9 mouse cellular contexts compared by ENCODE assay signal in genomic region chr5:49975971-49976370, GRCm38 (mm10).
A peak's percentile ranks its signal among the peaks of the same experiment; 100 is the strongest.
DNase-seq lines count a peak whose midpoint lies in the region; ATAC-seq and TF ChIP-seq lines count a peak whose summit lies in the region.
"Had no signal": no experiment of that assay in that cellular context is flagged by ENCODE, and none has a peak within 500 bp of the region (broad histone marks: within the 10 kb centered on the region; RNA-seq: fewer than 3 reads in every experiment).

No protein-coding gene starts in this region.

- WGBS in heart, postnatal 0 days = 33% methylated on average over 2 of the region's 2 CpGs
- 53% methylated on average over 2 of the region's 2 CpGs for WGBS in heart, embryonic 10.5 days
- 60% methylated on average over 2 of the region's 2 CpGs for WGBS in embryonic facial prominence, embryonic 11.5 days
- WGBS in hindbrain, embryonic 11.5 days = 68% methylated on average over 2 of the region's 2 CpGs
- WGBS in small intestine, adult 2 months = 41% methylated on average over 2 of the region's 2 CpGs

- no peaks in the 10 kb centered on the region for H3K27me3 ChIP-seq in heart, postnatal 0 days (ENCODE audit: control insufficient read depth, insufficient read depth, low read length)
- no peaks in the 10 kb centered on the region for H3K27me3 ChIP-seq in heart, embryonic 10.5 days (ENCODE audit: insufficient read depth, poor library complexity, severe bottlenecking)
- no peaks in the 10 kb centered on the region for H3K27me3 ChIP-seq in embryonic facial prominence, embryonic 11.5 days (ENCODE audit: control insufficient read depth, insufficient read depth, low read length)
- no peaks in the 10 kb centered on the region for H3K27me3 ChIP-seq in hindbrain, embryonic 11.5 days (ENCODE audit: control insufficient read depth, insufficient read depth, low read length)
- H3K27me3 ChIP-seq in small intestine, adult 2 months (ENCODE audit: control insufficient read depth, insufficient read depth, low read length) = no peaks in the 10 kb centered on the region
- H3K27me3 ChIP-seq: liver, embryonic 15.5 days had no signal

- no peak overlapping the region for H3K9ac ChIP-seq in heart, postnatal 0 days (replicated peaks; ENCODE audit: low read depth, low read length)
- H3K9ac ChIP-seq in embryonic facial prominence, embryonic 11.5 days (replicated peaks; ENCODE audit: low read length) = no peak overlapping the region
- no peak overlapping the region for H3K9ac ChIP-seq in hindbrain, embryonic 11.5 days (ENCODE audit: low read depth, low read length)
- H3K9ac ChIP-seq: liver, embryonic 15.5 days had no signal

- TF ChIP-seq POLR2A in small intestine, adult 2 months (IDR thresholded peaks at IDR 0.05; ENCODE audit: low read depth, low read length) = no peak

- no peak for TF ChIP-seq EP300 in heart, postnatal 0 days (IDR thresholded peaks at IDR 0.05; ENCODE audit: low read depth)

- no peak overlapping the region for H3K4me2 ChIP-seq in heart, postnatal 0 days (ENCODE audit: low read depth, low read length)
- H3K4me2 ChIP-seq in embryonic facial prominence, embryonic 11.5 days (ENCODE audit: low read depth, low read length) = no peak overlapping the region
- no peak overlapping the region for H3K4me2 ChIP-seq in hindbrain, embryonic 11.5 days (replicated peaks; ENCODE audit: low read depth, low read length)
- H3K4me2 ChIP-seq: liver, embryonic 15.5 days had no signal

- peaks cover 23% of the 10 kb centered on the region for H3K36me3 ChIP-seq in heart, postnatal 0 days (replicated peaks; ENCODE audit: control insufficient read depth, insufficient read depth, low read length)
- H3K36me3 ChIP-seq in heart, embryonic 10.5 days = peaks cover 34% of the 10 kb centered on the region; the same call in 1 of the 2 replicates
- H3K36me3 ChIP-seq in embryonic facial prominence, embryonic 11.5 days (replicated peaks; ENCODE audit: control insufficient read depth, insufficient read depth, low read depth, low read length) = peaks cover 3% of the 10 kb centered on the region
- no peaks in the 10 kb centered on the region for H3K36me3 ChIP-seq in hindbrain, embryonic 11.5 days (ENCODE audit: control insufficient read depth, insufficient read depth, low read length)
- peaks cover 18% of the 10 kb centered on the region for H3K36me3 ChIP-seq in small intestine, adult 2 months (ENCODE audit: control insufficient read depth, insufficient read depth, low read length)
- H3K36me3 ChIP-seq: liver, embryonic 15.5 days had no signal

- TF ChIP-seq CTCF in heart, postnatal 0 days (IDR thresholded peaks at IDR 0.05; ENCODE audit: low read depth) = peak; percentile 73
- TF ChIP-seq CTCF in small intestine, adult 2 months (IDR thresholded peaks at IDR 0.05; ENCODE audit: extremely low read depth, insufficient read length, insufficient replicate concordance, low read depth, low read length) = 0 out of 2 replicates have a peak, but pooled peaks have one; percentile 16

- peak; percentile 63 for DNase-seq in heart, postnatal 0 days (ENCODE audit: low spot score)
- no peak for DNase-seq in heart, embryonic 10.5 days (ENCODE audit: low spot score)
- peak; percentile 66 to 67 for DNase-seq in adrenal gland, postnatal 36 days
- peak; percentile 75 for DNase-seq in embryonic facial prominence, embryonic 11.5 days (ENCODE audit: low spot score)
- DNase-seq in hindbrain, embryonic 11.5 days (ENCODE audit: low spot score) = peak; percentile 71
- DNase-seq in layer of hippocampus, postnatal 14 days (ENCODE audit: low spot score in 2 of 2) = peak; percentile 70 to 89
- DNase-seq in lung, postnatal 25 days (ENCODE audit: low spot score) = peak; percentile 76

- peaks cover 6% of the 10 kb centered on the region; the same call in 1 of the 2 replicates for H3K4me1 ChIP-seq in heart, postnatal 0 days (ENCODE audit: control insufficient read depth, insufficient read depth)
- no peaks in the 10 kb centered on the region for H3K4me1 ChIP-seq in heart, embryonic 10.5 days
- no peaks in the 10 kb centered on the region for H3K4me1 ChIP-seq in embryonic facial prominence, embryonic 11.5 days (ENCODE audit: control insufficient read depth, insufficient read depth, low read length)
- H3K4me1 ChIP-seq in hindbrain, embryonic 11.5 days (replicated peaks; ENCODE audit: control insufficient read depth, insufficient read depth, low read length) = no peaks in the 10 kb centered on the region
- no peaks in the 10 kb centered on the region for H3K4me1 ChIP-seq in small intestine, adult 2 months (ENCODE audit: control insufficient read depth, insufficient read depth, insufficient read length, low read length)

- H3K9me3 ChIP-seq in heart, postnatal 0 days (replicated peaks; ENCODE audit: control insufficient read depth, low read length) = no peaks in the 10 kb centered on the region
- H3K9me3 ChIP-seq in heart, embryonic 10.5 days = no peaks in the 10 kb centered on the region
- H3K9me3 ChIP-seq in embryonic facial prominence, embryonic 11.5 days (replicated peaks; ENCODE audit: control insufficient read depth, low read length) = no peaks in the 10 kb centered on the region
- H3K9me3 ChIP-seq in hindbrain, embryonic 11.5 days (ENCODE audit: control insufficient read depth, low read length) = no peaks in the 10 kb centered on the region
- H3K9me3 ChIP-seq: liver, embryonic 15.5 days had no signal

- no peak for ATAC-seq in heart, postnatal 0 days (ENCODE audit: insufficient read depth, low read depth)
- no peak for ATAC-seq in embryonic facial prominence, embryonic 11.5 days (replicated peaks; ENCODE audit: insufficient number of reproducible peaks, low FRiP score, low TSS enrichment, low read depth)
- ATAC-seq in hindbrain, embryonic 11.5 days (ENCODE audit: low FRiP score) = no peak

- H3K27ac ChIP-seq in heart, postnatal 0 days (ENCODE audit: low read depth) = no peak overlapping the region
- no peak overlapping the region for H3K27ac ChIP-seq in heart, embryonic 10.5 days
- no peak overlapping the region for H3K27ac ChIP-seq in embryonic facial prominence, embryonic 11.5 days (replicated peaks; ENCODE audit: low read depth, low read length)
- H3K27ac ChIP-seq in hindbrain, embryonic 11.5 days (ENCODE audit: low read depth, low read length) = no peak overlapping the region
- H3K27ac ChIP-seq in small intestine, adult 2 months (ENCODE audit: insufficient read depth, low read depth, low read length) = no peak overlapping the region
- H3K27ac ChIP-seq: liver, embryonic 15.5 days had no signal

- no peak overlapping the region for H3K4me3 ChIP-seq in heart, postnatal 0 days (ENCODE audit: low read depth, low read length)
- H3K4me3 ChIP-seq in heart, embryonic 10.5 days = no peak overlapping the region
- H3K4me3 ChIP-seq in embryonic facial prominence, embryonic 11.5 days (ENCODE audit: low read depth, low read length) = no peak overlapping the region
- no peak overlapping the region for H3K4me3 ChIP-seq in hindbrain, embryonic 11.5 days (ENCODE audit: low read depth, low read length)
- H3K4me3 ChIP-seq in small intestine, adult 2 months (ENCODE audit: low read depth, low read length) = no peak overlapping the region
- H3K4me3 ChIP-seq: liver, embryonic 15.5 days had no signal
